Mouse (Mus musculus) 416B (cell line): Measurements from ENCODE around the gene Vil1.
"Not testable (repeated sequence)": the region's sequence is repeated elsewhere in the genome, so short reads cannot be mapped to it uniquely, and the experiment has no call there.

Experiments
- DNase-seq: peaks from one replicate; pipeline ENCODE4 v3.0.0; 2011; ENCODE audit warnings: low read depth

Vil1 gene

DNA sequence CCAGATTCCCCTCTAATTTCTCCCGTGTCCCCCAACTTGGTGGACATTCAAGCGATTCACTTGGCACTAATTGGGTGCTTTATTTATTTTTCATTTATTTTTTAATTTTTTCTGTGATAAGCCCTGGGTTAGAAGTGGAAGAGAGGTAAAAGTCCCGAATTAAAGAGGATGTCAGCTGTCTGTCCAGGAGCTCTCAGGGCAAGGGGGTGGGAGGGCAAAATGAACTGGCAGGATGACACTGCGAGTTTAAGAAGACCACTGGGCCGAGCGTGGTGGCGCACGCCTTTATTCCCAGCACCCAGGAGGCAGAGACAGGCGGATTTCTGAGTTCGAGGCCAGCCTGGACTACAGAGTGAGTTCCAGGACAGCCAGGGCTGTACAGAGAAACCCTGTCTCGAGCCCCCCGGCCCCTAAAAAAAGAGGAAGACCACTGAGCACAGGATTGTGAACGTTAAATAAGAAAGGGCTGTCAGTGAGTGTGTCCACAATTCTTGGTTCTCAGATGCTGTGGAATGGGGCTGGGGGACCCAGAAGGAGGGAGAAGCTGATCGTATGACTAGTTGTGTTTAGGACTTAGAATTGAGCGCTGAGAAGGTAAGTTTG, 21.7 kb upstream of the Vil1 start:
- no peak for DNase-seq

DNA sequence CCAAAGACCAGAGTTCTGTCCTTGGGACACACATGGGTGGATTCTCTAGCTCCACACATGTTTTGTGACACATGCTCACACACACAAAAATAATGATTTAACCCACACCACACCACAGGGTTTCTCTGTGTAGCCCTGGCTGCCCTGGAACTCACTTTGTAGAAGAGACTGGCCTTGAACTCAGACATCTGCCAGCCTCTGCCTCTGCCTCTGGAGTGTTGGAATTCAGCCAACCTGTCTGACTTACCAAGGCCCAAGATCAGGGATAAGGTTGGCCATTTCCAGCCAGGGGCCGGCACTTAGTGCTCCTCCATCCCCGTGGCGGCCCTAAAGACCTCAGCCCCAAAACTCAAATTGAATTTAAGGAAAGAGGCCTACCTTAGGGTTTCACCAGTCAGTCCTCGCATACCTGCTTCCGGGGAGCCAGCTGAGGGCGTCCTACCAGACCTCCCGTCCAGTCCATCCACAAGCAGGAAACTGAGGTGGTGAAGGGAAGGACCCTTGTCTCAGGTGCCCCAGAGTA, 20.7 kb upstream of the Vil1 start:
- no peak for DNase-seq

DNA sequence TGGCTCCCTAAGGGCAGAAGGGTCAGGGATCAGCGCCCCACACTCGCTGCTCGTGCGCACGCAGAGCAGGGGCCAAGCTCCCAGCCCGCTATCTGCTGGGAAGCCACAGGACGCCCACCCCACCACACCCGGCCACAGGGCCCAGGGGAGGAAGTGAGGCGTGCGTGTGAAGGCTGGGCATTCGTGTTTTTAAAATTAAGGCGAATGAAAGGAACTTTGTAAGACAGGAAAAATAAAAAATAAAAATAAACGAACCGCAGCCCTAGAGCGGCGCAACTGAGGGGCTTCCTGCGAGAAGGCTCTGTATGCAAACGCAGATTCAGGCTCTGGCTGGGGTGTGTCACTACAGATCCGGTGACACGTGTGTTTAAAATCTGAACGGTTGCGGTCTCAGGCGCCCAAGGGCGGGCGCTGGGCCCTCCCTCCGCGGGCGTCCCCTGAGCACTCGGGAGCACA, 19.3 kb upstream of the Vil1 start:
- peak; percentile 83 for DNase-seq

DNA sequence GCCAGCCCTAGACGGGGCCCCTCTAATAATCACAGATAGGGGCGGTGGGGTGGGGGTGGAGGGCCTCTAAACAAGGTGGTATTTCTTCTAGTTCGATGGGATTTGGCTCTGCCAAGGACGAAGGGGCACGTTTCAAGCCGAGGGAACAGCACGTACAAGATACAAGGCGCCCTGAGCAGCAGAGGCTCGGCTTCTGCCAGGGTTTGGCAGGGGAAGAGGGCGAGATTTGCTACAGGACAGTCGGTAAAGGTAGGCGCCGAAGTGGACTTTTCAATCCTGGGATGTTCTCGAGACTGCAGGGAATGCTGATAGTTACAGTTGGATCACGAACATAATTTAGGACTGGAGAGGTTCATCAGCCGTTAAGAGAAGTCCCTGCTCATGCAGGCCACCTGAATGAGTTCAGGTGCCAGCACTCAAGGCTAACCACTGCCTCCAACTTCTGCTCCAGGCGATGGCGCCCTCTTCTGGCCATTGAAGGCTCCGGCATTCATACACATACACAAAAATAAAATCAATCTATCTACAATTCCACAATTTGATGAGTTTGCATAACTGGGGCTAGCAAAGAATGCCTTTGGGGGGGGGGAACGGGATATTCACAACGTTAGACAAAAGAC, 18.8 kb upstream of the Vil1 start:
- DNase-seq = peak; percentile 91

DNA sequence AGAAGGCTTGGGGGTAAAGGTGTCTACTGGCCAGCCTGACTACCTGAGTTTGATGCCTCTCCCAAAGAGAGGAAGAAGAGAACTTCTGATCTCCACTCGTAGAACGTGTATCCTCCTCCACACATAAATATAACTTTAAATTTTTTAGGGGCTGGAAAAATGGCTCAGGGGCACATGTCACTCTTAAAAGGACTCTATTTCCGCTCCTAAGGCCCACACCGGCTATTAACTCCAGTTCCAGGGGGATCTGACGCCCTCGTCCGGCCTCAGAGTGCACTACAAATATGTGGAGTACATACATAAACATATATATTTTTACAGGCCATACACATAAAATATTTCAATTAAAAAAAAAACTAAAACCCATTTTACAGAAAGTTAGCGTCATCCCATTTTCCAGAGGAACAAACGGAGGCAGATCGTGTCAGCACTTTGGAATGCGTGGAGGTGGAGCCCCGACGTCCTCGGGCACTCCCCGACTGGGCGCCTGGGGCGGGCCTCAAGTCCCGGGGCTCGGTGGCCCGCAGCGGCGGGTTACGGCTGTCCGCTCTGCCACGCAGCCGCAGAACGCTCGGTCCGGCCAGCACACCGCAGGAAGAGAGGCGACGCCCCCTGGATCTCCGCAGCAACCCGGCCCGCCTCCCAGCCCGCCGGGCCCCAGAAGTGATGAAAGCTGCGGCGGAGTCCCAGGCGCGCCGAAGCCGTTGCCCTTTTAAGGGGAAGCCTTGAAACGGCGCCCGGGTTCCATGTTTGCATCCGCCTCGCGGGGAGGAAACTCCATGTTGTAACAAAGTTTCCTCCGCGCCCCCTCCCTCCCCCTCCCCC, 18.0 kb upstream of the Vil1 start, which contains the start of gene Ctdsp1:
TSS of gene Ctdsp1 (plus strand) at position 586 of the 825 bp plus-strand sequence.
- DNase-seq = peak; percentile 96

DNA sequence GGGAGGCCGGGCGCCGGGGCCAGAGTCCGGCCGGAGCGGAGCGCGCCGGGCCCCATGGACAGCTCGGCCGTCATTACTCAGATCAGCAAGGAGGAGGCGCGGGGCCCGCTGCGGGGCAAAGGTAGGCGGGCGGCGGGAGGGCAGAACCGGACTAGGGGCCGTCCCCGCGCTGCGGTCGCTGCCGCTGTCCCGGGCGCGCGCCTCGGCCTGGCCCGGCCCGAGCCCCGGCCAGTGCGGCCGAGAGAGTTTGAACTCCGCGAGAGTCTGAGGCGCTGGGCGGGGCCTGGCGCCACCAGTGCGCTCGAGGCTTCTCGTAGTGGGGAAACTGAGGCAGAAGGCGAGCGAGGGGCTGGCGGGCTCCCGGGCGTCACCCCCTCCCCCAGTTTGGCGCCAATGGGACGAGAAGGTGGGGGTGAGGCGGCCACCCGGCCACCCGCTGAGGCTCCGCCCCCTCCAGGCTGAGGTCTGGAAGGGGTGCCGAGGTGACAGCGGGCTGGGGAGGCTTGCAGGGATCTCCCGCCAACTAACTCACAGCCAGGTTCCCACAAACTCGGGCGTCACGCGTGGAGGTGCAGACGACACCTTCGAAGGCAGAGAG, 17.2 kb upstream of the Vil1 start:
- DNase-seq = peak; percentile 72

DNA sequence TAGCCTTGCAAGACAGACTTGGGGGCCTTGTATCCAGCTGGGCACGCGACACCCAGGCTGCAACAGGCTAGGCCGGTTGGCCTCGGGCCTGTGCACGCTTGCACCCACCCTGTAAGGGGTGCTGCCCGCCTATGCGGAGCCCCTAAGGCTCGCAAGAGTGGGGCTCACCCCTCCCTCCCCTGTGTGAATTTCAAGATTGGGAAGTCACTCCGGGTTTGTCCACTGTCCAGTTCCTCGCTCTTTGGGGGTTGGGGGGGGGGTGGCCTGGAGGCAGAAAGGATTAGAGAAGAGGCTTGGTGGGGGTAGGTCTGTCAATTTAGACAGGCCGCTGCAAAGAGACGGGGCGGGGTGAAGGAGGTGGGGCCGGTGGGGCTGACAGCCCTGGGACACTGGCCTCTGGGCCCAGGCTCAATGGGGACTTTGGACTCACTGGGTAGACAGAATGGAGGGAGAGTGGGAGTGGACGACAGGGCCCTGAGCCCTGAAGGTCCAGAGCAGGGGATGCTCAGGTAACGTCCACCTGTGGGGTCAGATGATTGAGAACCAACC, 16.7 kb upstream of the Vil1 start:
- DNase-seq = no peak

DNA sequence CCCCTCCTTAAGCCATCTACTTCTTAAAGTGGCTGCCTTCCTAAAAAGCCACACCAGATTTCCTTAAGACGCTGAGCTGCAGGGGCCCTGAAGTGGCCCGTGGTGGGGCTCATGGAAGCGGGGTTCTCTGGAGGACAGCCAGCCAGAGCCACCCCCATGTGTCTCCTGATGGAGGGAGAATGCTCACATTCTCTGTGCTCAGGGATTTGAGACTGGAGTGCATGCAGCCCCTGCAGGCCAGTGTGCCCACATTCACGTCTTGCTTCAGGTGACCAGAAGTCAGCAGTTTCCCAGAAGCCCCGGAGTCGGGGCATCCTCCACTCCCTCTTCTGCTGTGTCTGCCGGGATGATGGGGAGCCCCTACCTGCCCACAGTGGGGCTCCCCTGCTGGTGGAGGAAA, 16.2 kb upstream of the Vil1 start:
- no peak for DNase-seq

DNA sequence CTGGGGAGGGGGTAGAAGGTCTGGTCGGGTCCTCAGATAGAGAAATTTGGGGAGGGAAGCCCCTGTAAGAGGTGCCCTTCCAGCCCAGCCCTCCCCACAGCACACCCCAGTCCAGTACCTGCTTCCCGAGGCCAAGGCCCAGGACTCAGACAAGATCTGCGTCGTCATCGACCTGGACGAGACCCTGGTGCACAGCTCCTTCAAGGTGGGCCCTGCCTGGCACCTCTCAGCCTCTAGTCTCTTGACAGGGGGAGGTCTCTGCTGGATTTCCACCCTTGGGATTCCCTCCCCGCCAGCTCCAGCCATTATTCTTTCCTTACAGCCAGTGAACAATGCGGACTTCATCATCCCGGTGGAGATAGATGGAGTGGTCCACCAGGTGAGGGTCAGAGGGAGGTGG, 15.5 kb upstream of the Vil1 start:
- no peak for DNase-seq

DNA sequence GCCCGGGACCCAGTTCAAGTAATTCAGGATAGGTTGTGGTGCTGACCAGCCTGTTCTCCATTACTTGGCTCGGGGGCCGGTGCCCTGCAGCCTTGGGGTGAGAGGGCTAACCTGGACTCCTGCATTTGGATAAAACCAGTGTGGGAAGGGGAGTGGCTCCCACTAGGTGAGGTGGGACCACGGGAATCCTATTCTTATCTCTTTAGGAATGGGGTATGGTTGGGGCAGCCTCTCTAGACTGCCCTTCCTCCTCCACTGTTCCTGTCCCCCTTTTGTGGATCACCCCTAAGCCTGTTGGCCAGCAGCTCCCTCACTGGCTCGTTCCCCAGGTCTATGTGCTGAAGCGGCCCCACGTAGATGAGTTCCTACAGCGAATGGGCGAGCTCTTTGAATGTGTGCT, 14.9 kb upstream of the Vil1 start:
- no peak for DNase-seq

DNA sequence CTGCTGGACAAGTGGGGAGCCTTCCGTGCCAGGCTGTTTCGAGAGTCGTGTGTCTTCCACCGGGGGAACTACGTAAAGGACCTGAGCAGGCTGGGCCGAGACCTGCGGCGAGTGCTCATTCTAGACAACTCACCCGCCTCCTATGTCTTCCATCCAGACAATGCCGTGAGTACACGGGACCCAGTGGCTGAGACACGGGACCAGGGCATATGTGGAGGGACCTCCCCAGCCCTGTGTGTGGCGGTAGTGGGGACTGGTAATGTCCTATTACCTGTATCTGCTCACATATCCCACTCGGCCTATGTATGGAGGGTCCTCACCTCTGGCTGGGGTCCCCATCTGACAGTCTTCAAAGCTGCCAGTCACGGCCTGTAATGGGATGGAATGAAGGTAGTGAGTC, 14.3 kb upstream of the Vil1 start:
- DNase-seq = no peak

DNA sequence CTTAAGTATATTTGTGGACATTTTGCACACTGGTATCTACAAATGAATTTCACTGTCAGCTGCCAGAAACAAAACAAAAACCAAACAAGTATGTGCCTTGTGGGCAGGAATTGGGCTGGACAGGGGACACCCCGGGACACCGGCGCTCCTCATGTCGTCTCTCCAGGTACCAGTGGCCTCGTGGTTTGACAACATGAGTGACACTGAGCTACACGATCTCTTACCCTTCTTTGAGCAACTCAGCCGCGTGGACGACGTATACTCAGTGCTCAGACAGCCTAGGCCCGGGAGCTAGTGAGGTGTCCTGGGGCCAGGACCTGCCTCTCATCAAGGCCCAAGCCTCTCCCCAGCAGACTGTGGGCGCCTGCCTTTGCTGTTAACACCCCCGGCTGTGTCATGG, 13.9 kb upstream of the Vil1 start:
- no peak for DNase-seq

DNA sequence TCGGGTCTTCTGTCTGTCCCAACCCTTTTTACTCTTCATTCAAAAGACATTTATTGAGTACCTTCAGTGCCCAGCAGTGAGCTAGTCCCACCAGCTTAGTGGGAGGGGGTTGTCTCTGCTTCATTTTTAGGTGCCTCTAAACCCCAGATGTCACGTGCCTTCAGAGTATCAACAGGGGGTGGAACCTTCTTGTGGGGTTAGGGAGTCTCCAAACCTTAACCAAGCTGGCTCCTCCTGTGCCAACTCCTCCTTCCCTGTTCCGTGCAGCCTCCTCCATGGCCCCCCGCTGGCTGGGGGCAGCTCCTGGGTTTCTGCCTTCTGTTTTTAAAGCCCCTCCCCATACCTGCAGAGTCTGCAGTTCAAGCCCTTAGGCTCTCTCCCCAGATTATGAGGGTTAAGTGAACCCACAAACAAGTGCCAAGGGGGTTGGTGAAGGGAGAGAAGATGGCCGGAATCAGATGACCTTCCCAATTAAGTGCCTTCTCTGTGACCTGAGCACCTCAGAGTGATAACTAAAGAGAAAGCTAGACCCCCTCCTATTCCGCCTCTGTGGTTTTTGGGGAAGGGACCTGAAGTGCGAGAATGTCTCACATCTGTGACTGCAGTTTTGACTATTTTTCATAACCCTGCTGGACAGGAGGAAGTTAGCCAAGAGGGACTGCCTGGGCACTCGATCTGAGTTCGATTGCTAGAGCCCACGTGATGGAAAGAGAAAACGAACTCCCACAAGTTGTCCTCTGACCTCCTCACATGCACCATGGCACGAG, 12.5 kb upstream of the Vil1 start:
- DNase-seq = not testable (repeated sequence)

DNA sequence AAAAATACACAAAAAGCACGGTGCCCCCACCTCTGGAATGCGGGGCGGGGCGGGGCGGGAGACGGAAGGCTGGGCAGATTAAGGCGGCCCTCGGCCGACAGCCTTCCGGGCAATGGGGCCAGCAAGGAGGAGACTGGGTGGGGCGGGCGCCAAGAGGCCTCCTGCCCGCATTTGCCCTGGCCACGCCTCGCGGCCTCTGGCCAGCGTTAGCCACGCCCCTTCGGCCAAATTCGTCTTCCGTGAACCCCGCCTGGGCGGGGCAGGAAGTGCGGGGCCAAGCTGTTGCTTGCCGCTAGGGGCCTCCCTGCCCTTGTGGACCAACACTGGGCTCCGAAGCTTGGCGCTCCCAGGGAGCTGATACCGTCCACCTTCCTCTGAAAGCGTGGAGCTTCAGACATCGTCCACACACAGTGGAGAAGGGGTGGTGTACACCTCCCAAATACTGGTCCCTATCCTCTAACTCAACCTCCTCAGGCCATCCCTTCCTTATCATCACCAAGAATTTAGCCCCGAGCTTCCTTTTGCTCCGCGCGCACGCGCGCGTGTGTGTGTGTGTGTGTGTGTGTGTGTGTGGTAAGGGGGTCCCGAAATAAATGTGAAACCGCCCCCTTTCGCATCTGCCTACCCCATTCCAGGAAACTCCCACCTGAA, 11.8 kb upstream of the Vil1 start:
- DNase-seq = peak; percentile 98

DNA sequence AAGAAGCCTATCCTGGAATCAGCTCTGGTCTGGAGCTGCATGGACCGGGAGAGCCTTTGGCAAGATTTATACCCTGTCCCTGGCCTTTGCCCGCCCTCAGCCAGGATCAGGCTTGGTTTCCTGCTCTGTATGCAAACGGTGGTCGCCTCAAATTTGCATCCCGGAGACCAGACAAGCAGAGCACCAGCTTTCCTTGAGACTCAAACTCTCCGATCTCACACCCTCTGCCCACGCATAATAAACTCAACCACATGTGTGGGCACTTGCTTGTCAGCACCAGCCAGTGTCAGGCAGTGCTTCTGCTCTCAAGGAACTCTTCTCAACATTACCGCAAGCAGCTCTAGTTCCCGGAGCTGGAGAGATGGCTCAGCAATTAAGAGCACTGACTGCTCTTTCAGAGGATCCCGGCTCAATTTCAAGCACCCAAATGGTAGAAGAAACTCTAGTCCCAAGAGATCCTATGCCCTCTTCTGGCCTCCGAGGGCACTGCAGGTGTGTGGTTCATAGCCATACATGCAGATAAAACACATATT, 11.2 kb upstream of the Vil1 start:
- peak; percentile 86 for DNase-seq

DNA sequence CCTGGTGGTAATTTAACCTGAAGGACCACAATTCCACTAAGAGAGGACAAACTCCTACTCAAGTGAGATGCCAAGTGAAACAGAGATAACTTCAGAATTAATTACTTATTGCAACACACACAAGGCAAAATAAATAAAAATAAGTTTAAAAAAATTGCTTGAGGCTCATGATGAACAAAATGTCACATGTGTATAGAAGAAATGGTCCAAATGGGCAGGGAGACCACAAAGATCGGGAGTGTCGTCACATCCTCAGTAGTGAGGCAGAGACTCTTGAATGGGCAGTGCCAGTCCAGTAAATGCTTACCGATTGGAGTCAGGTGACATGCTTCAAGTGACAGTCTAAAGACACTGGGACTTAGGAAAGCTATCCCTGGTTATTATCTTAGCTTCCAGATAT, 8.6 kb upstream of the Vil1 start:
- DNase-seq = no peak

DNA sequence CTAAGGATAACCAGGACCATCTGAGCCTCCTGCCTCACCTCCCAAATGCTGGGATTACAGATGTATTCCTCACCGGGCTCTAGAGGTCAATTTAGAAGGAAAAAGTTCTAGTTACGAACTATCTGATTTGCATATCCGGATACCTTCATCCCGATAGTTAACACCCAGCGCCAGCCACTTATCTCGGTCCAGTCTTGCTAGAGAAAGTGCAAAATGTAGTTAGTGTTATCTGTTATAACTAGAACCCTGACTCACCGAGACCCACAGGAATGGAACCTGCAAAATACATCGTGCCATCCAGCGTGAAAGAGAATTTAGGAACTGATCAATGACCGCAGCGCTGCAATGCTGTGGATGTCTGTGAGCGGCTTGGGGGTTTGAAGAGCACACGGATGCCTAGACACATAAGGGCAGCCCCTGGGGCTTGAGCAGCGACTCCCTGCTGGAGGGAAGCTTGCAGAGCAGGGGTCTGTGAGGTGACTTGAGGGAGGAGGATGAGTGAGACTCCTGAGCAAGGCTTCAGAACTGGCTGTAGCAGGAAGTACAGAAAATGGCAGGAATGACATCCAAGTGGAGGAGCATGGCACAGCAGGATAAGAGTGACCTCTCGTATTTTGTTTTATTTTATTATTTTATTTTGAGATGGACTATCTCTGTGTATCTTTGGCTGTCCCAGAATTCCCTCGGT, 8.0 kb upstream of the Vil1 start:
- no peak for DNase-seq

DNA sequence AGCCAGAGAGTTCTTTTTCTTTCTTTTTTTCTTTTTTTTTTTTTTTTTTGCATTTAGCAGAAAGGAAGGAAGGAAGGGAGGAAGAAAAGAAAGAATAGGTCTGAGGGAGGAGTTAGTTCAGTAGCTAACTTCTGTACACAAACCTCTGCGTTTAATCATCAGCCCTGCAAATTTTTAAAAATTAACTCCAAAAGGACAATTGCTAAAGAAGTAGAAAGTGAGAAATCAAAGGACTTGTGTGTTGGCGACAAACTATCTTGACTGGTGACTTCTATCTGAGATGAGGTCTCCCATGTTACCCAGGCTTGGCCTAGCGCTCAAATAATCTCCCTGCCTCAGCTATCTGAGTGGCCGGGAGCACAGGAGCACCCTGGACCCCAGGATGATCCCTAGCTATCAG, 5.0 kb upstream of the Vil1 start:
- DNase-seq = no peak

DNA sequence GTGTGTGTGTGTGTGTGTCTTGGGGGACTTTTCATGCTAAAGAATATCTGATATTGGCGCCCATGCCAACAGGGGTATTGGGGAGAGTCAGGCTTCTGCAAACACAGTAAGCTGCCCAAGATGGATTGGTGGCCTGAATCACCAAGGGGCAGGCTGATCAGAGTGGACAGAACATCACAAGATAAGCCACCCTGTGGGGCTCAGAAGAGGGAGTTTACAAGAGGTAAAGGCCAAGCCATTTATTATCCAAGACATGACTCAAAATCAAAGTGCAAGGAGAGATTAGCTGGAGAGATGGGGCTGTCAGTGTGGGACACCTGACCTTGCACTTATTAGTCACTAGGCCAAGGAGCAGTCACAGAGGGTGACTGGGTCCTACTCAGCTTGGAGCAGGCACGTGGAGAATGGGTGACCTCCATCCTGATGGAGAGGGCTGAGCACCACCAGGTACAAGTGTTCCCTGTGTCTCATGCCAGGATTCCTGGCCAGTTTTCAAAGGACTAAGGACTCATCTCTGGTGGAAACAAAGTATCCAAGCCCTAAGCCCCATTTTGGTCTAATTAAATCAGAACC, 2.7 kb downstream of the Vil1 start:
- DNase-seq = no peak

DNA sequence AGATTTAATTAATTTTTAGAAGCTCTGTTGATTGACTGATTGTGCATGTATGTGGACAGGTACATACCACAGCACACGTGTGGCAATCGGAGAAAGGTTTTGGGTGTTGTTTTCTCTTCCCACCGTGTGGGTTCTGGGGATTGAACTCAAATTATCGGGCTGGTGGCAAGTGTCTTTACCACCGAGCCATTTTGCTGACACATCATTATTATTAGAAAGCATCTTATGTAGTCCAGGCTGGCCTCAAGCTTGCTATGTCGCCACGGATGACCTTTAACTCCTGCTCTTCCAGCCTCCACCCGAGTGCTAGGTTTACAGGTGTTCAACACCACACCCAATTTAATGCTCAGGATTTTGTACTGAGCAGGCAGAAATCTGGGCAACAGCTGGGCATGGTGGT, 3.5 kb downstream of the Vil1 start:
- no peak for DNase-seq
